In genomic region chr2:36172136-36172535, GRCm38 (mm10) we compare ENCODE assay signal across 17 mouse cellular contexts. TPM values are rescaled to one million over a fixed set of nuclear protein-coding genes. Genes with fewer than 3 reads are reported as not detected.
DNase-seq lines count a peak whose midpoint lies in the region; ATAC-seq and TF ChIP-seq lines count a peak whose summit lies in the region.
"Had no signal": no experiment of that assay in that cellular context is flagged by ENCODE, and none has a peak within 500 bp of the region (broad histone marks: within the 10 kb centered on the region; RNA-seq: fewer than 3 reads in every experiment).

No protein-coding gene starts in this region.

- no peak overlapping the region for H3K4me3 ChIP-seq in forebrain, embryonic 12.5 days (replicated peaks)
- no peak overlapping the region for H3K4me3 ChIP-seq in forebrain, postnatal 0 days (ENCODE audit: low read depth, low read length)
- H3K4me3 ChIP-seq in midbrain, embryonic 12.5 days: no peak overlapping the region
- no peak overlapping the region for H3K4me3 ChIP-seq in midbrain, embryonic 10.5 days
- H3K4me3 ChIP-seq in limb, embryonic 14.5 days (replicated peaks; ENCODE audit: low read length): no peak overlapping the region
- no peak overlapping the region for H3K4me3 ChIP-seq in left cerebral cortex, adult 2 months
- H3K4me3 ChIP-seq: liver, embryonic 12.5 days; midbrain, embryonic 15.5 days; neural tube, embryonic 15.5 days had no signal

- ATAC-seq in forebrain, embryonic 12.5 days (ENCODE audit: low FRiP score): peak; percentile 55; the same call in 1 of the 2 replicates
- no peak for ATAC-seq in forebrain, postnatal 0 days
- ATAC-seq in midbrain, embryonic 12.5 days (ENCODE audit: low FRiP score, low read depth): peak; percentile 34; the same call in 1 of the 2 replicates
- ATAC-seq in limb, embryonic 14.5 days (ENCODE audit: low FRiP score, low read depth): no peak
- ATAC-seq: inflammation-experienced regulatory T-cells, adult 6 months; liver, embryonic 12.5 days; midbrain, embryonic 15.5 days had no signal

- peaks cover under 1% of the 10 kb centered on the region; the same call in 1 of the 2 replicates for H3K36me3 ChIP-seq in forebrain, embryonic 12.5 days (replicated peaks)
- peaks cover 4% of the 10 kb centered on the region; the same call in 1 of the 2 replicates for H3K36me3 ChIP-seq in forebrain, postnatal 0 days (ENCODE audit: insufficient read depth)
- H3K36me3 ChIP-seq in midbrain, embryonic 12.5 days: peaks cover 5% of the 10 kb centered on the region; the same call in 1 of the 2 replicates
- H3K36me3 ChIP-seq in midbrain, embryonic 10.5 days: peaks cover 5% of the 10 kb centered on the region
- H3K36me3 ChIP-seq in limb, embryonic 14.5 days (ENCODE audit: control insufficient read depth, insufficient read depth, low read length): 0 out of 2 replicates have a peak, but pooled peaks cover 2% of the 10 kb centered on the region
- H3K36me3 ChIP-seq: midbrain, embryonic 15.5 days had no signal

- intact Hi-C loops in left cerebral cortex, adult 2 months (cut with DNase I): no loop called here

- H3K27ac ChIP-seq in forebrain, embryonic 12.5 days: no peak overlapping the region
- H3K27ac ChIP-seq in forebrain, postnatal 0 days (ENCODE audit: low read depth, low read length): no peak overlapping the region
- no peak overlapping the region for H3K27ac ChIP-seq in midbrain, embryonic 12.5 days (replicated peaks)
- no peak overlapping the region for H3K27ac ChIP-seq in midbrain, embryonic 10.5 days (replicated peaks)
- H3K27ac ChIP-seq in limb, embryonic 14.5 days (replicated peaks; ENCODE audit: low read depth, low read length): no peak overlapping the region
- no peak overlapping the region for H3K27ac ChIP-seq in left cerebral cortex, adult 2 months
- H3K27ac ChIP-seq: liver, embryonic 12.5 days; midbrain, embryonic 15.5 days; neural tube, embryonic 15.5 days had no signal

- H3K4me1 ChIP-seq in forebrain, embryonic 12.5 days: peaks cover 8% of the 10 kb centered on the region
- H3K4me1 ChIP-seq in forebrain, postnatal 0 days (ENCODE audit: insufficient read depth): no peaks in the 10 kb centered on the region
- H3K4me1 ChIP-seq in midbrain, embryonic 12.5 days: peaks cover 8% of the 10 kb centered on the region; the same call in 1 of the 2 replicates
- H3K4me1 ChIP-seq in midbrain, embryonic 10.5 days: no peaks in the 10 kb centered on the region
- H3K4me1 ChIP-seq in limb, embryonic 14.5 days (ENCODE audit: control insufficient read depth, insufficient read depth, low read length): 0 out of 2 replicates have a peak, but pooled peaks cover 4% of the 10 kb centered on the region
- H3K4me1 ChIP-seq: midbrain, embryonic 15.5 days; neural tube, embryonic 15.5 days had no signal

- DNase-seq in forebrain, postnatal 0 days: no peak
- DNase-seq in midbrain, embryonic 10.5 days (ENCODE audit: low spot score): no peak
- DNase-seq in limb, embryonic 14.5 days (ENCODE audit: low spot score): peak; percentile 32
- peak; percentile 47 to 70 for DNase-seq in lung, postnatal 4 days
- no peak for DNase-seq in left cerebral cortex, adult 2 months (ENCODE audit: extremely low spot score in 1 of 2, low spot score in 2 of 2)
- no peak for DNase-seq in embryo, embryonic 9.5 days (ENCODE audit: extremely low spot score)
- DNase-seq: cerebellum, adult 8-10 months; embryo, embryonic 11 days; kidney, postnatal 25 days; layer of hippocampus, postnatal 36 days; thymus, postnatal 14 days had no signal

- TF ChIP-seq POLR2A in limb, embryonic 14.5 days (IDR thresholded peaks at IDR 0.05; ENCODE audit: borderline replicate concordance, extremely low read depth, insufficient read depth, insufficient read length): no peak

- no peaks in the 10 kb centered on the region for H3K27me3 ChIP-seq in forebrain, embryonic 12.5 days
- no peaks in the 10 kb centered on the region for H3K27me3 ChIP-seq in forebrain, postnatal 0 days (ENCODE audit: insufficient read depth, low read length)
- no peaks in the 10 kb centered on the region for H3K27me3 ChIP-seq in midbrain, embryonic 12.5 days
- no peaks in the 10 kb centered on the region for H3K27me3 ChIP-seq in midbrain, embryonic 10.5 days (ENCODE audit: low read depth, poor library complexity, severe bottlenecking)
- H3K27me3 ChIP-seq in limb, embryonic 14.5 days (ENCODE audit: control insufficient read depth, insufficient read depth, low read length): no peaks in the 10 kb centered on the region
- H3K27me3 ChIP-seq: liver, embryonic 12.5 days; midbrain, embryonic 15.5 days; neural tube, embryonic 15.5 days had no signal

- H3K4me2 ChIP-seq in forebrain, embryonic 12.5 days: no peak overlapping the region
- no peak overlapping the region for H3K4me2 ChIP-seq in forebrain, postnatal 0 days (ENCODE audit: low read depth)
- H3K4me2 ChIP-seq in midbrain, embryonic 12.5 days (replicated peaks): no peak overlapping the region
- H3K4me2 ChIP-seq in limb, embryonic 14.5 days (replicated peaks; ENCODE audit: low read depth, low read length, severe bottlenecking): no peak overlapping the region
- H3K4me2 ChIP-seq: liver, embryonic 12.5 days; midbrain, embryonic 15.5 days; neural tube, embryonic 15.5 days had no signal

- no peak overlapping the region for H3K9ac ChIP-seq in forebrain, embryonic 12.5 days
- no peak overlapping the region for H3K9ac ChIP-seq in forebrain, postnatal 0 days
- H3K9ac ChIP-seq in midbrain, embryonic 12.5 days (replicated peaks): no peak overlapping the region
- H3K9ac ChIP-seq in limb, embryonic 14.5 days (ENCODE audit: low read depth, low read length, severe bottlenecking): no peak overlapping the region
- H3K9ac ChIP-seq: liver, embryonic 12.5 days; midbrain, embryonic 15.5 days; neural tube, embryonic 15.5 days had no signal

- TF ChIP-seq CTCF in forebrain, postnatal 0 days (IDR thresholded peaks at IDR 0.05; ENCODE audit: low read depth): no peak
- no peak for TF ChIP-seq CTCF in left cerebral cortex, adult 2 months (IDR thresholded peaks at IDR 0.05)

- 46% methylated on average over 4 of the region's 4 CpGs for WGBS in forebrain, embryonic 12.5 days
- 42% methylated on average over 4 of the region's 4 CpGs for WGBS in forebrain, postnatal 0 days
- 58% methylated on average over 4 of the region's 4 CpGs for WGBS in midbrain, embryonic 12.5 days
- WGBS in midbrain, embryonic 10.5 days: 86% methylated on average over 4 of the region's 4 CpGs
- WGBS in limb, embryonic 14.5 days: 40% methylated on average over 4 of the region's 4 CpGs

- H3K9me3 ChIP-seq in forebrain, embryonic 12.5 days: no peaks in the 10 kb centered on the region
- no peaks in the 10 kb centered on the region for H3K9me3 ChIP-seq in forebrain, postnatal 0 days (ENCODE audit: low read length)
- no peaks in the 10 kb centered on the region for H3K9me3 ChIP-seq in midbrain, embryonic 12.5 days
- no peaks in the 10 kb centered on the region for H3K9me3 ChIP-seq in midbrain, embryonic 10.5 days (replicated peaks)
- H3K9me3 ChIP-seq in limb, embryonic 14.5 days (ENCODE audit: control insufficient read depth, low read length): no peaks in the 10 kb centered on the region
- H3K9me3 ChIP-seq: liver, embryonic 12.5 days; midbrain, embryonic 15.5 days; neural tube, embryonic 15.5 days had no signal

RNA-seq across cellular contexts. Expression of gene Rbm18, which starts 35.6 kb away (rescaled TPM):
- 113 and 121 TPM in 2 replicates for polyA plus RNA-seq in forebrain, embryonic 12.5 days (2016; fragmentation: Nextera tagmentation; extraction: Ambion mirVana)
- total RNA-seq in forebrain, postnatal 0 days (2014; rRNA removed): 54.6 and 61.4 TPM in 2 replicates
- polyA plus RNA-seq in forebrain, postnatal 0 days (2015; fragmentation: Nextera tagmentation; extraction: Ambion mirVana): 86.4 and 98.7 TPM in 2 replicates
- polyA plus RNA-seq in midbrain, embryonic 12.5 days (2016; fragmentation: Nextera tagmentation; extraction: Ambion mirVana): 125 and 128 TPM in 2 replicates
- 80.8 and 95.4 TPM in 2 replicates for polyA plus RNA-seq in midbrain, embryonic 10.5 days (2016; fragmentation: Nextera tagmentation; extraction: Ambion mirVana)
- polyA plus RNA-seq in limb, embryonic 14.5 days (2012; rRNA removed): 41.8 and 46.7 TPM in 2 replicates
- 69.7 and 77.5 TPM in 2 replicates for polyA plus RNA-seq in limb, embryonic 14.5 days (2014; fragmentation: Nextera tagmentation; extraction: Ambion mirVana)
- total RNA-seq in left cerebral cortex, adult 2 months (2021): 10 to 100 TPM; 47.9 to 48.9 TPM

RNA-seq across cellular contexts. Expression of gene Mrrf, which starts 35.9 kb away (rescaled TPM):
- 23.2 and 23.4 TPM in 2 replicates for polyA plus RNA-seq in forebrain, embryonic 12.5 days (2016; fragmentation: Nextera tagmentation; extraction: Ambion mirVana)
- total RNA-seq in forebrain, postnatal 0 days (2014; rRNA removed): 14.0 and 17.0 TPM in 2 replicates
- polyA plus RNA-seq in forebrain, postnatal 0 days (2015; fragmentation: Nextera tagmentation; extraction: Ambion mirVana): 12.9 and 21.9 TPM in 2 replicates
- 19.0 and 25.5 TPM in 2 replicates for polyA plus RNA-seq in midbrain, embryonic 12.5 days (2016; fragmentation: Nextera tagmentation; extraction: Ambion mirVana)
- 25.6 and 30.1 TPM in 2 replicates for polyA plus RNA-seq in midbrain, embryonic 10.5 days (2016; fragmentation: Nextera tagmentation; extraction: Ambion mirVana)
- polyA plus RNA-seq in limb, embryonic 14.5 days (2012; rRNA removed): 21.1 and 31.0 TPM in 2 replicates
- polyA plus RNA-seq in limb, embryonic 14.5 days (2014; fragmentation: Nextera tagmentation; extraction: Ambion mirVana): 30.4 and 33.0 TPM in 2 replicates
- 10 to 100 TPM; 14.6 to 18.7 TPM for total RNA-seq in left cerebral cortex, adult 2 months (2021)

RNA-seq across cellular contexts. Expression of gene Ptgs1, which starts 58.1 kb away (rescaled TPM):
- polyA plus RNA-seq in forebrain, embryonic 12.5 days (2016; fragmentation: Nextera tagmentation; extraction: Ambion mirVana): 2.5 and 3.7 TPM in 2 replicates
- 4.9 and 6.6 TPM in 2 replicates for total RNA-seq in forebrain, postnatal 0 days (2014; rRNA removed)
- polyA plus RNA-seq in forebrain, postnatal 0 days (2015; fragmentation: Nextera tagmentation; extraction: Ambion mirVana): 4.4 and 5.5 TPM in 2 replicates
- 3.9 and 4.4 TPM in 2 replicates for polyA plus RNA-seq in midbrain, embryonic 12.5 days (2016; fragmentation: Nextera tagmentation; extraction: Ambion mirVana)
- 3.6 and 4.7 TPM in 2 replicates for polyA plus RNA-seq in midbrain, embryonic 10.5 days (2016; fragmentation: Nextera tagmentation; extraction: Ambion mirVana)
- polyA plus RNA-seq in limb, embryonic 14.5 days (2012; rRNA removed): 10.7 and 11.9 TPM in 2 replicates
- polyA plus RNA-seq in limb, embryonic 14.5 days (2014; fragmentation: Nextera tagmentation; extraction: Ambion mirVana): 14.4 and 15.0 TPM in 2 replicates
- total RNA-seq in left cerebral cortex, adult 2 months (2021): 10 to 100 TPM; 16.9 to 21.3 TPM

Comparison
In these comparisons a context has a peak if more than half of its experiments do, and no peak if none do; other contexts are left out.
1. ATAC-seq: peak in forebrain, embryonic 12.5 days (single experiment) and midbrain, embryonic 12.5 days (single experiment); none in forebrain, postnatal 0 days (single experiment) and limb, embryonic 14.5 days (single experiment).
2. DNase-seq: peak in limb, embryonic 14.5 days (single experiment) and lung, postnatal 4 days (2 of 2); none in forebrain, postnatal 0 days (single experiment), midbrain, embryonic 10.5 days (single experiment), left cerebral cortex, adult 2 months (0 of 2) and embryo, embryonic 9.5 days (single experiment).